13 mouse cellular contexts compared by ENCODE assay signal in the genomic region with DNA sequence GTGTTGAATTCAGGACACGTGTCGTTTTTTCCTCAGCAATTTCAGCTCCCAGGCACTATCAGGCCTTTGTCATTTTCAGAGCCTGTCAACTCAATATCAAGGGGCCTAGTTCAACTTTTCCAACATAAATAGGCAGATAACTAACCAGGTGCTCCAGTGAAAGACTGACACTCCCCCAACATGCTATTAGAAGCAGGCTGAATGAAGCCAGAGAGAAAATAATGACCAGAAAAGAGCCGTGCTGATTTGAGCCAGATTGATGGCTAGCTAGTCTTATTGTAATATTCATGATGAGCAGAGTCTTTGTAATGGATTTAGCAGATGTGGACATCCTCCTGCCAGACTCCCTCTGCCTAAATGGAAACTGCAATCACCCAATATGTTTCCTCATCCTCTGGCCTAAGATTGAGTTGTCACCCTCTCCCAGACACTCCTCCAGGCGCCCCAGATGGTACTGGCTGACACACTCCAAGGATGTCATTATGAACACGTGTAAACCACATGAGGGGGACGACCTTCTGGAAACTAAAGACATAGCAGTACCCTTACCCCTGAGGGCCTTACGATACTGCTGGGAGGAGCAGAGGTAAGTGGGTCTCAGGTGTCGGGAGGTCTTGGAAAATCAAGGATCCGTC.
DNase-seq lines count a peak whose midpoint lies in the region; ATAC-seq lines count a peak whose summit lies in the region.
"Had no signal": no experiment of that assay in that cellular context is flagged by ENCODE, and none has a peak within 500 bp of the region (broad histone marks: within the 10 kb centered on the region; RNA-seq: fewer than 3 reads in every experiment).

No protein-coding gene starts in this region.

- H3K9ac ChIP-seq in limb, embryonic 13.5 days = no peak overlapping the region
- H3K9ac ChIP-seq in neural tube, embryonic 14.5 days (replicated peaks; ENCODE audit: low read depth, low read length) = no peak overlapping the region
- H3K9ac ChIP-seq in liver, embryonic 11.5 days (ENCODE audit: low read depth, low read length) = no peak overlapping the region
- H3K9ac ChIP-seq: embryonic facial prominence, embryonic 13.5 days; lung, embryonic 14.5 days had no signal

- H3K4me1 ChIP-seq in limb, embryonic 13.5 days = 0 out of 2 replicates have a peak, but pooled peaks cover 7% of the 10 kb centered on the region
- H3K4me1 ChIP-seq in neural tube, embryonic 14.5 days (ENCODE audit: control insufficient read depth, insufficient read depth, low read length) = no peaks in the 10 kb centered on the region
- no peaks in the 10 kb centered on the region for H3K4me1 ChIP-seq in liver, embryonic 11.5 days (replicated peaks; ENCODE audit: control insufficient read depth, insufficient read depth, low read length)
- H3K4me1 ChIP-seq: embryonic facial prominence, embryonic 13.5 days had no signal

- peak; percentile 44; the same call in 1 of the 2 replicates for ATAC-seq in limb, embryonic 13.5 days (ENCODE audit: low FRiP score, low read depth)
- ATAC-seq in neural tube, embryonic 14.5 days (ENCODE audit: low read depth) = peak; percentile 49; the same call in 1 of the 2 replicates
- no peak for ATAC-seq in erythroblast, adult 5-6 weeks (replicated peaks; ENCODE audit: low FRiP score, poor library complexity, severe bottlenecking)
- ATAC-seq in liver, embryonic 11.5 days (replicated peaks; ENCODE audit: low FRiP score) = no peak

- H3K27ac ChIP-seq in limb, embryonic 13.5 days = no peak overlapping the region
- no peak overlapping the region for H3K27ac ChIP-seq in neural tube, embryonic 14.5 days (ENCODE audit: low read depth, low read length)
- no peak overlapping the region for H3K27ac ChIP-seq in liver, embryonic 11.5 days (ENCODE audit: low read depth, low read length)
- H3K27ac ChIP-seq: embryonic facial prominence, embryonic 13.5 days had no signal

- no peaks in the 10 kb centered on the region for H3K36me3 ChIP-seq in limb, embryonic 13.5 days
- H3K36me3 ChIP-seq in neural tube, embryonic 14.5 days (ENCODE audit: control insufficient read depth, insufficient read depth, low read length) = no peaks in the 10 kb centered on the region
- H3K36me3 ChIP-seq in liver, embryonic 11.5 days (ENCODE audit: control insufficient read depth, insufficient read depth, low read length) = no peaks in the 10 kb centered on the region
- H3K36me3 ChIP-seq: embryonic facial prominence, embryonic 13.5 days had no signal

- intact Hi-C loops in heart, postnatal 25 days (cut with DNase I) = no loop called here

- peak; percentile 7 for DNase-seq in heart, adult 8-10 months (ENCODE audit: low spot score)
- DNase-seq in heart, postnatal 25 days (ENCODE audit: low spot score) = no peak
- peak; percentile 48 for DNase-seq in forelimb bud, embryonic 11.5 days (ENCODE audit: low read depth, low spot score)
- no peak for DNase-seq in frontal cortex, postnatal 36 days (ENCODE audit: low spot score in 2 of 2)
- no peak for DNase-seq in liver, embryonic 11.5 days (ENCODE audit: low spot score)
- DNase-seq: cerebellum, adult 9-10 months; heart, postnatal 36 days; layer of hippocampus, adult 9-11 months; lung, embryonic 14.5 days had no signal

- WGBS in limb, embryonic 13.5 days = 38% methylated on average over 9 of the region's 9 CpGs
- 28% methylated on average over 9 of the region's 9 CpGs for WGBS in neural tube, embryonic 14.5 days
- WGBS in liver, embryonic 11.5 days = 75% methylated on average over 9 of the region's 9 CpGs

- H3K27me3 ChIP-seq in limb, embryonic 13.5 days = no peaks in the 10 kb centered on the region
- H3K27me3 ChIP-seq in neural tube, embryonic 14.5 days (ENCODE audit: control insufficient read depth, insufficient read depth, low read length) = no peaks in the 10 kb centered on the region
- H3K27me3 ChIP-seq in liver, embryonic 11.5 days (replicated peaks; ENCODE audit: control insufficient read depth, insufficient read depth, low read length) = no peaks in the 10 kb centered on the region
- H3K27me3 ChIP-seq: embryonic facial prominence, embryonic 13.5 days had no signal

- H3K4me3 ChIP-seq in limb, embryonic 13.5 days = no peak overlapping the region
- H3K4me3 ChIP-seq in neural tube, embryonic 14.5 days (ENCODE audit: low read depth, low read length) = no peak overlapping the region
- no peak overlapping the region for H3K4me3 ChIP-seq in liver, embryonic 11.5 days (ENCODE audit: low read depth, low read length)
- H3K4me3 ChIP-seq: embryonic facial prominence, embryonic 13.5 days had no signal

- H3K9me3 ChIP-seq in limb, embryonic 13.5 days = no peaks in the 10 kb centered on the region
- no peaks in the 10 kb centered on the region for H3K9me3 ChIP-seq in neural tube, embryonic 14.5 days (ENCODE audit: control insufficient read depth, low read length)
- no peaks in the 10 kb centered on the region for H3K9me3 ChIP-seq in liver, embryonic 11.5 days (ENCODE audit: control insufficient read depth, low read length)
- H3K9me3 ChIP-seq: embryonic facial prominence, embryonic 13.5 days had no signal

- H3K4me2 ChIP-seq in limb, embryonic 13.5 days (replicated peaks) = no peak overlapping the region
- H3K4me2 ChIP-seq in neural tube, embryonic 14.5 days (ENCODE audit: low read depth, low read length) = no peak overlapping the region
- no peak overlapping the region for H3K4me2 ChIP-seq in liver, embryonic 11.5 days
- H3K4me2 ChIP-seq: embryonic facial prominence, embryonic 13.5 days; lung, embryonic 14.5 days had no signal

Comparison
In these comparisons a context has a peak if more than half of its experiments do, and no peak if none do; other contexts are left out.
1. DNase-seq: peak in heart, adult 8-10 months (single experiment) and forelimb bud, embryonic 11.5 days (single experiment); none in heart, postnatal 25 days (single experiment), frontal cortex, postnatal 36 days (0 of 2) and liver, embryonic 11.5 days (single experiment).
2. ATAC-seq: peak in limb, embryonic 13.5 days (single experiment) and neural tube, embryonic 14.5 days (single experiment); none in erythroblast, adult 5-6 weeks (single experiment) and liver, embryonic 11.5 days (single experiment).